Mouse (Mus musculus) heart, embryonic 10.5 days (tissue): ENCODE data around the gene Fgfr2. TPM values are rescaled to one million over a fixed set of nuclear protein-coding genes. Genes with fewer than 3 reads are reported as not detected.

Experiments
- DNase-seq: peaks from one replicate; pipeline ENCODE4 v3.0.0-alpha.2; 2017; ENCODE audit warnings: low spot score
- H3K27ac ChIP-seq: fragments of 300-500 bp; sonication (generic); 2 replicates; pipeline ENCODE4 v1.5.1; 2016; ENCODE audit warnings: mild to moderate bottlenecking
- H3K27me3 ChIP-seq: fragments of 300-500 bp; sonication (generic); 2 replicates; pipeline ENCODE4 v1.6.1; 2016; ENCODE audit warnings: mild to moderate bottlenecking; ENCODE audit not compliant: poor library complexity, insufficient read depth, severe bottlenecking
- H3K36me3 ChIP-seq: fragments of 300-500 bp; sonication (generic); 2 replicates; pipeline ENCODE4 v1.6.1; 2016; ENCODE audit warnings: mild to moderate bottlenecking, moderate library complexity
- H3K4me1 ChIP-seq: fragments of 300-500 bp; sonication (generic); 2 replicates; pipeline ENCODE4 v1.6.1; 2016; ENCODE audit warnings: mild to moderate bottlenecking
- H3K4me3 ChIP-seq: fragments of 300-500 bp; sonication (generic); 2 replicates; pipeline ENCODE4 v1.5.1; 2016; ENCODE audit warnings: mild to moderate bottlenecking, moderate library complexity
- H3K9me3 ChIP-seq: fragments of 300-500 bp; sonication (generic); 2 replicates; pipeline ENCODE4 v1.6.1; 2016; ENCODE audit warnings: mild to moderate bottlenecking, moderate library complexity
- WGBS: fragments of 180-500 bp; shearing (Covaris S2); methylation state at CpG from one replicate; pipeline ENCODE4 v1.1.7; 2016; 5-methylcytosine and 5-hydroxymethylcytosine counted together
- polyA plus RNA-seq: library from polyadenylated mRNA; unstranded; fragments of >200 nt; fragmentation: Nextera tagmentation; extraction: Ambion mirVana; gene quantifications from 2 replicates; pipeline ENCODE4 v1.2.1, GENCODE M21; 2016

Gene Fgfr2
- polyA plus RNA-seq, 1 experiment from 2014 or later: 46.6 TPM

DNA sequence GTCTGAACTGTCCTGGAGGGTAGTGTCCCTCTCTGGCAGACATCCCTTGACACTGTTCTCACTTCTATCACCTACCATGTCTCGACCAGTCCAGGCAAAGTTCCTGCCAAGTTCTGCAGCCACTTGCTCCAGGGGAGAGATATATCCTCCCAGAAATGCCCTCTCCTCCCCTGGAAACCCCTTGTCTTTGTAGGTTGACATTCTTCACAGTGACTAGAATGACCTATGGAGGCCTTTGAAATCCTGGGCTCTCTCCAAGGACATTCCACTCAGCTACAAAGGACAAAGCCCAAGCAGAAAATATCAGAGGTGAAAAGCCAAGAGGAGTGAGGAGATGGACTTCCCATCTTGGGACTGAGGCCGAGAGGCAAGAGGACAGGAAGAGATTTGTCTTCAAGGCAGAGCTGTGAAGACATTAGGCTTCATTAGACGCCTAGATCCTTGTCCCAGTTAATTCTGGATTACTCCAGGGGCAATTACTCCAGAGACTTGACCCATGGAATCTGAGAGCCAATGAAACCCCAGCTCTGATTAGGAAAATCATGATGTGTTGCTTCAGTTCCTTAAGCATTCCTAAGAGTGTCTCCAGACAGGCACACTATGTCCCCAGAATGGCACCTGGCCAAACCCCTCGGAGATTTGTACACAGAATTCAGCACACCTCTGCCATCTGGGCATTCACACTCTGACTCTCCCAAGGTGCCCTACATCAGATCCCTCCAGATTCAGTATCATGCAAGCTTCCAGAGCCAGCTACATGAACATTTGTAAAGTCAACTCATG, 826.3 kb downstream of the Fgfr2 start:
- no peak overlapping the region for H3K27ac ChIP-seq
- no peaks in the 10 kb centered on the region for H3K9me3 ChIP-seq
- 68% methylated on average over 4 of the region's 4 CpGs for WGBS
- no peaks in the 10 kb centered on the region for H3K4me1 ChIP-seq
- no peaks in the 10 kb centered on the region for H3K36me3 ChIP-seq
- H3K27me3 ChIP-seq: no peaks in the 10 kb centered on the region; the same call in 1 of the 2 replicates
- no peak for DNase-seq
- H3K4me3 ChIP-seq: no peak overlapping the region

DNA sequence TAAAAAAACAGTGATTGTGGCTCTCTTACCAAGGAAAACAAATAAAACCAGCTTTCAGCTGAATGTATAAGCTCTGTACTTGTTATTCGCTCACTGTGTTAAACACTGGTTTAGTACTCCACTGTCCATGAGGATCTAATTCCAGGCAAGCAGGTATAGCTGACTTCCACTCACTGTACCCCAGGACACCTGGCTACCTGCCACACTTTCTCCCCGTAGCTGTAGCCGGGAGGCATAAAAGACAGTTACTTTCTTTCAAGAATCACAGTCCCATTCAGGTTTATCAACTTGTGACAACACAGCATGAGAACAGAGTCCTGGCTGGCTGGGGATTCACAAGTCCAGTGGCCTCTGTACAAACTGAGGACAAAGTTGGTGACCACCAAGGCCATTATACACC, 827.0 kb downstream of the Fgfr2 start:
- Histone ChIP-seq H3K9me3 (no peaks in the 10 kb centered on the region), H3K4me3 (no peak overlapping the region), H3K4me1 (no peaks in the 10 kb centered on the region), H3K36me3 (no peaks in the 10 kb centered on the region), H3K27me3 (no peaks in the 10 kb centered on the region), H3K27ac (no peak overlapping the region)
- no peak for DNase-seq
- WGBS: 91% methylated on average over 3 of the region's 3 CpGs

DNA sequence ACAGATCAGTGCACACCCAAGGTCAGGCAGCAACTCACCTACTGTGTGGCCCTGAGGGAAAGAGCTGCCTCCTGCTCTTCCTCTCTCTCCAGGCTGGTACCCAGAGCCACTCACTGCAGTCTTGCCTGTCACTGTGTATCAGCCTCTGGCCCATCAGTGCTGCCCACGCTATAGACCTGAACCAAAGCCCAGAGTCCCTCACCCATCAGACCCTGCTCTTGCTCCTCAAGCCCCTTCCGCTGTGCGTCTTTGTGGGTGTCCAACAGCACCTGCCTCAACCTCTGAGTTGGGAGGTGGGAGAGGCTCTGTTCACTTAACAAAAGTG, 835.8 kb downstream of the Fgfr2 start:
- H3K36me3 ChIP-seq: no peaks in the 10 kb centered on the region
- H3K4me1 ChIP-seq: peaks cover 33% of the 10 kb centered on the region
- peak overlapping the region; percentile 69 for H3K27ac ChIP-seq
- H3K27me3 ChIP-seq: no peaks in the 10 kb centered on the region
- 71% methylated on average over 3 of the region's 3 CpGs for WGBS
- no peaks in the 10 kb centered on the region for H3K9me3 ChIP-seq
- DNase-seq: no peak
- no peak overlapping the region for H3K4me3 ChIP-seq

DNA sequence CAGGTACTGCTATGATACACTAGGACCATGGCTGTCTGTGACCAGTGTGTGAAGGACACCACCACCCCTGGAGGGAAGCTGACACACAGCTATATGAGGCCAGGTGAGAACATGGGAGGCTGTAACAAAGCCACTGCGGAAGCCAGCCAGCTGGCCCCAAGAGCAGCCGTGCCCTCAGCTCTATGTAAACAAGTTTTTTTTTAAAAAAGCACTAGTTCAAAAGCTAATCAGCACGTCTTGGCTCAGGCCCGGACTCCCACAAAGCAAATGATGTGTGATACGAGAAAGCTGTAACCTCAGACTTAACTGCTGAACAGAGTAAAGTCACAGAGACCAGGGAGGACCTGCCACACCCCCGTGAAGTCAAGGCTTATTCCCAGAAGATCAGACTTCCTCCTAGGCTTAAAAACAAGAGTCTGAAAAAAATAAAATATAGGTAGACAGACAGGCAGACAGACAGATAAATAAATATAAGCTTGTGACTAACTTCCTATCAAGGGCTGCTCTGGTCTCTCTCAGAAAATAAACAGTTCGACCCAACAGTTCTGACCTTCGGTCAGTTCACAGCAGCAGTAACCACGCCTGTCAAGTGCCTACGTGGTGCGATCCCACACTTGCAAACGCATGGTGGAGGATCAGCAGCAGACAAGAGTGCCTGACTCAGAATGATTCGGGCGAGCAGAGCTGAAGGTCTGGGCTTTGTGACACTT, 836.4 kb downstream of the Fgfr2 start:
- peak; percentile 78 for DNase-seq
- WGBS: 23% methylated on average over 14 of the region's 14 CpGs
- no peaks in the 10 kb centered on the region for H3K27me3 ChIP-seq
- H3K4me3 ChIP-seq: no peak overlapping the region
- no peaks in the 10 kb centered on the region for H3K9me3 ChIP-seq
- peaks cover 33% of the 10 kb centered on the region for H3K4me1 ChIP-seq
- H3K36me3 ChIP-seq: no peaks in the 10 kb centered on the region
- H3K27ac ChIP-seq: peak overlapping the region; percentile 69

DNA sequence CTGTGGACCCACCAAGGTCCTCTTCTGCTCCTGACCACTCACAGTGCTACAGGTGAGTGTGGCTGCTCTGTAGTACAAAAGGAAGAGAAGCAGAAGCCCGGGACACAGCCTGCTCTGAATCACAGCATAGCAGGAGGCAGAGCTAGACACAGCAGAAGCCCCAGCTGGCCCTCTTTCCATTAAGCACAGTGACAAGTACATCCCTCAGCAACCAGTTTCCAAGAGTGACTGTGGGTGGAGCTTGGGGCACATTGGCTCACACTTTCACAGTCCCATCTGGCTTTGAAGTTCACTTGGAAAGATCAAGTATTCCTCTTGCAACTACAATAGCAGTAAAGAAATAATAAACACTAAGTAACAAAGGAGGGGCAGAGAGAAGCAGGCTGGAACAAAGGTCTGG, 838.4 kb downstream of the Fgfr2 start:
- Histone ChIP-seq H3K27ac (no peak overlapping the region), H3K4me3 (no peak overlapping the region), H3K4me1 (peaks cover 33% of the 10 kb centered on the region), H3K36me3 (no peaks in the 10 kb centered on the region), H3K9me3 (no peaks in the 10 kb centered on the region), H3K27me3 (no peaks in the 10 kb centered on the region)
- DNase-seq: no peak
- WGBS: 32% methylated on average over 1 of the region's 1 CpGs

DNA sequence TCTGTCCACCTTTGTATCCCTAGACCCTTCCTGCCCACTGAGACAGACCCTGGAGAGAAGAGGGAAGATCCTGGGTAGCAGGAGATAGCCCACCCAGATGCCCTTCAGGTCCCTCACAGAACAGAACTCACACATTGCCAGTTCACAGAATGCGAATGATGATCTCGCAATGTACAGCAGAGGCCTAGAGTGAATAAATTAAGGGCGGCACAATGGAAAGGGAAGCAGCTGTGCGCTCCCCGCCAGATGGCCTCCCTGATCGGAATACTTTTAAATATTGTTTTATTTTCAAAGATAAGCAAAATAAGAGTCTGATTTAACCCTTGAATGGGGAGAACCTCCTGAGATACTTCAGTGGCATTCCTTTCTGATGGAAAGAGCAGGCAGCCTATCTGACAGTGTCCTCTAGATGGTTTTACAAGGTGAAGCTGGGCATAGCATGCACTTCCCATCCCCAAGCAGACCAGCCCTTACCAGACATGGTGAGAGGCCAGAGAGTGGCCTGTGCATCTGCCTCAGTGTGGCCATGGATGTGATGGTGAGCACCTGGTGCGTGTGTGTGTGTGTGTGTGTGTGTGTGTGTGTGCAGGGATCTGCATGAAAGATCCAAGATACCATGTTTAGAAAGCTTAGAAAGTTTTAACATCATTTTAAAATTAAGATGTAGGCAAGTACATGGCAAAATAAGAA, 839.0 kb downstream of the Fgfr2 start:
- H3K4me1 ChIP-seq: peaks cover 33% of the 10 kb centered on the region
- H3K27me3 ChIP-seq: no peaks in the 10 kb centered on the region
- no peaks in the 10 kb centered on the region for H3K9me3 ChIP-seq
- 82% methylated on average over 7 of the region's 7 CpGs for WGBS
- no peak overlapping the region for H3K4me3 ChIP-seq
- no peak for DNase-seq
- H3K36me3 ChIP-seq: no peaks in the 10 kb centered on the region
- H3K27ac ChIP-seq: no peak overlapping the region

DNA sequence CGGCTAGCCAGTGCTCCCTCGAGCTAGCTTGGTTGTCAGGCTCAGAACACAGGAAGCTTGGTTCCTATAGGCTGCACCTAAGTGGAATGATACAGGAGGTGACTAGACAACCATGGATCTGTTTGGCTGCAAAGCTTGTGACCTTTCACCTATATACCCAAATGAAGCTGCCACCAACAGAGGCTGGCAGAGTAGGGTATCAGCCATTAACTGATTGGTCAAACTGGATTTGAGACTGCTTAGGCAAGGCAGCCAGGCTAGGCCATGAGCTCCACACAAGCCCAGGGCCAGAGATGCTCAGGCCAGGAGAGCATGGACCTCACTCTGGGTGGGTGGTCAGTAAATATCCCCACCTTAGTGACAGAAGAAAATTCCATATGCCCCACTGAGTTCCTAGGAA, 840.6 kb downstream of the Fgfr2 start:
- Histone ChIP-seq H3K36me3 (no peaks in the 10 kb centered on the region), H3K4me3 (no peak overlapping the region), H3K4me1 (peaks cover 38% of the 10 kb centered on the region), H3K9me3 (no peaks in the 10 kb centered on the region), H3K27ac (no peak overlapping the region), H3K27me3 (no peaks in the 10 kb centered on the region)
- DNase-seq: no peak
- 84% methylated on average over 2 of the region's 2 CpGs for WGBS

DNA sequence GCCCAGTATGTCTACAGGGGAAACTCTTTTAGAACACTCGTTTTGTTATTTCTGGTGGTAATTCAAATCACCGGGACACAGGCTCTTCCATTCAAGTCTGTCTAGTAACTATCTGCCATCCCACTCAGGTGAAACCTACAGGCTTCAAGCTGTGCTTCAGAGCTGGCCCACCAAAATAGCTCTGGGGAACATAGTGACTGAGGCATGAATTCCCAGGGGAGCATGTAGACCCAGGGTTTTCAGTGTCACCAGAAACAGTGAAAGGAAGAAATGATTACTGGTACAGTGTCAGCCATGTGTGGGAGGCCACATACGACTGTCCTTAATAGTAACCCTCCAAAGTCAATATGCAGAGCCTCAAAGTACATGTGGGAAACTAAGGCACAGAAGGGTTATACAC, 841.0 kb downstream of the Fgfr2 start:
- no peaks in the 10 kb centered on the region for H3K27me3 ChIP-seq
- no peaks in the 10 kb centered on the region for H3K9me3 ChIP-seq
- no peak for DNase-seq
- H3K4me1 ChIP-seq: peaks cover 34% of the 10 kb centered on the region
- H3K27ac ChIP-seq: no peak overlapping the region
- H3K36me3 ChIP-seq: no peaks in the 10 kb centered on the region
- WGBS: 74% methylated on average over 3 of the region's 3 CpGs
- no peak overlapping the region for H3K4me3 ChIP-seq

DNA sequence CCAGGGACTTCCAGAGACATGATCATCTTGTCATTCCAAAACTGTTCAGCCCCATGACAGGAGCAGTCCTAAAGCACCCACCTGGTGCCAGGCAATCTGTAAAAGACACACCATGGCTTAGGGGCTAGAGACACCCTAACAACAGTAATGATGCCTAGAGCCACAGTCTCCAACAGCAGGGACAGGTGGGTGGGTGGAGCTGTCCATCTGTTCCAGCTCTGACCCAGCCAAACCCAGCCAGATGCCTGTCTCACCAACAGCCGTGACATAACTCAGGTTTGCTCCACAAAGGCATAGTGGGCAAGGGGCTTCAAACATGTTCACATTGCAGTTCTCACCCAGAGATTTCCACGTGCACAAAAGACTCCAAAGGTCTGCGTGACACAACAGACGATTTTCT, 841.4 kb downstream of the Fgfr2 start:
- no peaks in the 10 kb centered on the region for H3K36me3 ChIP-seq
- no peaks in the 10 kb centered on the region for H3K9me3 ChIP-seq

DNA sequence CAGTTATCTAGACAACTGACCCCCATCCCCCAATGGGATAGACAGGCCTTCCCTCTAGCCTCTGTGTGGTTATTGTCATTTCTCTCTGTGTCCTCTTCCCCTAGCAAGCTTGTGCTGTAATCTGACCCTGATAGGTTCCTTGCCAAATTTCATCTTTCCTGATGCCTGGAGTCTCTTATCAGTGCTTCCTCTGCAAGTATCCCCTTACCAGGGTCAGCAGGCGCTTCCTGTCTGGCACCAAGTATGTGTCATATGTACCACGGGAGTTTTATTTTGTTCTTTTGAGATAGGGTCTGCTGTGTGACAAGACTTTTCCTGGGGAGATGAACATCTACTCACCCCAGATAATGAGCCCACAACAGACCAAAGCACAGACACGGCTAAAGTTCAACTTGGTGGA, 844.5 kb downstream of the Fgfr2 start:
- Histone ChIP-seq H3K27ac (no peak overlapping the region), H3K36me3 (no peaks in the 10 kb centered on the region), H3K27me3 (no peaks in the 10 kb centered on the region), H3K9me3 (no peaks in the 10 kb centered on the region), H3K4me1 (peaks cover 20% of the 10 kb centered on the region), H3K4me3 (no peak overlapping the region)
- DNase-seq: no peak
- 36% methylated on average over 3 of the region's 3 CpGs for WGBS

More for the DNA sequence above, 841.4 kb downstream of the Fgfr2 start:
- H3K4me1 ChIP-seq: peaks cover 30% of the 10 kb centered on the region
- DNase-seq: no peak
- H3K27ac ChIP-seq: no peak overlapping the region
- no peak overlapping the region for H3K4me3 ChIP-seq
- H3K27me3 ChIP-seq: no peaks in the 10 kb centered on the region
- WGBS: 73% methylated on average over 4 of the region's 4 CpGs

DNA sequence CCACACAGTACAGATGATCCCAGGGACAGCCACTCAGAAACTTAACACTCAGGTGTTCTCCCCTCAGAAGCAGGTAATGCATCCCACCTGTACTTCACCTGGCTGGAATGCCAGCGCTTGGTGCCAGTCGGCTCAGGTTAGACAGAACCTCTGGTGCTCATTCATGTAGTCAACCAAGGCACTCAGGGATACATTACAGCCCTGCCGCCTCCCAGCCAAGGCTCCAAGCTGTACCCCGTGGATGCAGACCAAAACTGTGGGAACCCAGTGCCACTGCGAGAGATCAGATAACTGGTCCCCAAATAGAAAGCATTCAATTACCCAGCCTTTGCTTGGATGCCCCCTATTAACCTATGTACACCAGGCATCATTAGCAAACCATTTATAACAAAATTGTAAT, 846.9 kb downstream of the Fgfr2 start:
- WGBS: 88% methylated on average over 5 of the region's 5 CpGs
- Histone ChIP-seq H3K27ac (no peak overlapping the region), H3K27me3 (no peaks in the 10 kb centered on the region), H3K36me3 (no peaks in the 10 kb centered on the region), H3K4me3 (no peak overlapping the region), H3K4me1 (peaks cover 20% of the 10 kb centered on the region), H3K9me3 (no peaks in the 10 kb centered on the region)
- DNase-seq: no peak

DNA sequence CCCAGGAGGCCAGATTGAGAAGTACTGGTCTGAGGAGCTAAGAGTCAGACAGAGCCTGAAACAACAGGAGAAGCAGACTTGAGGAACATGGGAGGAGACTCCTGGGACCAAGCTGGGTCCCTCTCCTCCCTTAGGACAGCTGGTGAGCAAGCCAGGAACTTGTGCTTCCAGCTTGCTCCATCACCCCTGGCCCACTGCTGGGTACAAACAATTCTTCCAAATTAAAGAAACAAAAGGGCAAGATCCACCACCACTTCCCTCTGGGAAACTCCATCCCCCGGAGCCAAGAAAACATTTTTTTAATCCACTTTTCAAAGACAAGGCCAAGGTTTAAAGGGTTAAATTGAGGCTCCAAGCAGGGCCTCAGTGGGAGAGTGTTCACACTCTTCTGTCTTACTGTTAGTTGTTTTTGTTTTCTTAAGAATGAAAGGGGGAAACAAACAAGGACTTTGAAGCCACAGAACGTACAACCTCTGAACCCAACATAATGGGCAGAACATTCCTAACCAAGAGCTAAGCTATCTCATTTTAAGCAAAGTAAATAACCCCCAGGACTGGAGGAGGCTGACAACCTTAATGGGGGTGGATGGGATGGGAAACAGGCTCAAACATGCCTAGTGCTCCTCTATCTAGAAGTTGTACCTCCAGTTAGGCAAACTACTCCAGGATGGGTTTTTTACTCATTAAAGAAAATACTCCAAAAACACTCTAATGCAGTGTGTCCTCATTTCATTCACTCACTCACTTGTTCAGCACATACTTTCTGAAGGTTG, 849.2 kb downstream of the Fgfr2 start:
- Histone ChIP-seq H3K4me3 (no peak overlapping the region), H3K4me1 (peaks cover 17% of the 10 kb centered on the region), H3K36me3 (0 out of 2 replicates have a peak, but pooled peaks cover 5% of the 10 kb centered on the region), H3K9me3 (no peaks in the 10 kb centered on the region), H3K27ac (no peak overlapping the region), H3K27me3 (no peaks in the 10 kb centered on the region; the same call in 1 of the 2 replicates)
- 49% methylated on average over 2 of the region's 2 CpGs for WGBS
- DNase-seq: no peak
